Mouse (Mus musculus): Measurements from ENCODE around the gene Elmod3.
"Not testable (repeated sequence)": the region's sequence is repeated elsewhere in the genome, so short reads cannot be mapped to it uniquely, and the experiment has no call there.

Gene Elmod3

DNA sequence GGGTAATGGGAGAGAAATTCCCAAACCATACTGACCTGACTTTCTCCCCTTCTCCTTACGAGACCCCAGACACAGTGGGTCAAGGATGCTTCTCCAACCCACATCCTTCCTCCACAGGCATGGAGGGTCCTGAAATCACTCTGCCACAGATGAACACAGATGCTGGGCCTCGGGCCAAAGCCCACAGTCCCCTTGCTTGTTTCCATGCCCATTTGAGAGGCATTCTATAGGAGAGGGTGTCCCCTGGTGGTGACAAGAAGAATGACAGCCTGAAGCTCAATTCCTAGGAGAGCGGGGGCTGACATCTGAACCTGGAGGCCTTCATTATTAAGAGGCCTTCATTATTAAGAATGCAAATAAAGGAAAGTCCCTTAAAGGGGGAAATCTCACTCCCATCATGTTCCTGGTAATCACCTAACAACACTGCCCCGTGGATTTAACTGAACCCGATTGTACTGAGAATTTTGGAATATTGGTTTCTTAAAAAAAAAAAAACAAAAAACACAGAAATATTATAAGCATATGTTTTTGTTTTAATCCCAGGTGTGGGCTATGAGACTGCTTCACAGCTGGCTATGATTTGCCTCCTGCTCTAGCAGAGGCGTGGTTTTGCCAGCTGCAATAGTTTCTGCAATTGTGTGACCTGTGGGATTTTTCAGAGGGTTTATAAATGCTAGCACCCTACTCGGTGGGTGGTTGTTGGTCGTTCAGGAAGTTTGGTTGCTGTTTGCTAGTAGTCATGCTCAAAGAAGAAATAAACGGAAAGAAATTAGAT, 64.0 kb downstream of the Elmod3 start:
- in situ Hi-C loops (cut with MboI, MseI): no loop called here

DNA sequence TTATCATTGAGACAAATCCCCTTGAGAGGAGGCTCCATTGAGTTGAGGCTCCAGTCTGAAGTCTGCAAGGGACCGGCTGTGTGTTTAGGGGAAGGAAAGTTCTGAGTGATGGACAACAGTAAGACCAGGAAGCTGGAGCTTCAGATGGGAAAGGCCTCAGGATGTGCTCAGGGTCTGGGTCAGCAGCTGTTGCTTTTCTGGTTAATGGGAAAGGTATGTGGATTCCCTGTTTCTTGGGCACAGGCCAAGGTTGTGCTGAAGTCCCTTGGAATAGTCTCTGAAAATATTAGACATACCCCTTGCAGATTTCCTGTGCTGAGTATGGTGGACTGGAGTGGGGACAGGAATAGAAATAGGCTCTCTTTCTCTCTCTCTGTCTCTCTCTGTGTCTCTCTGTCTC, 64.7 kb downstream of the Elmod3 start:
- in situ Hi-C loops (cut with MboI, MseI): not testable (repeated sequence)

DNA sequence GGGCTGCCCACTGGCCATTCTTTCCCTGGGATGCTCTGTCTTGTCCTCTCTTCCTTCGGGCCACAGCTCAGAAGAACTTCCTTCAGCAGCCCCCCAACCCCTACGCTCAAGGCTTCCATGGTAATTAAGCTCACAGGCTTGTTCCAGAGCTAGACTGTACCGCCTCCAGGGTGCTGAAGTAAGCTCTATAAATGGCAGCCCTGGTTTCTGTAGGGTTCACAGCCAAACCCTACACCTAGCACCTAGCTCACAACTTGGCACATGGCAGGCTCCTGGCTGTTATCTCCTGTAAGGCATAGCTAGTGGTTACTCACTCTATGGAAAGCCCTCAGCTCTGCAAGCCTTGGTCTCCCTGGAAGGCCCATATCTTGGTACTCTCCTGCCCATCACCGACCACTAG, 65.6 kb downstream of the Elmod3 start:
- in situ Hi-C loops (cut with MboI, MseI): no loop called here

DNA sequence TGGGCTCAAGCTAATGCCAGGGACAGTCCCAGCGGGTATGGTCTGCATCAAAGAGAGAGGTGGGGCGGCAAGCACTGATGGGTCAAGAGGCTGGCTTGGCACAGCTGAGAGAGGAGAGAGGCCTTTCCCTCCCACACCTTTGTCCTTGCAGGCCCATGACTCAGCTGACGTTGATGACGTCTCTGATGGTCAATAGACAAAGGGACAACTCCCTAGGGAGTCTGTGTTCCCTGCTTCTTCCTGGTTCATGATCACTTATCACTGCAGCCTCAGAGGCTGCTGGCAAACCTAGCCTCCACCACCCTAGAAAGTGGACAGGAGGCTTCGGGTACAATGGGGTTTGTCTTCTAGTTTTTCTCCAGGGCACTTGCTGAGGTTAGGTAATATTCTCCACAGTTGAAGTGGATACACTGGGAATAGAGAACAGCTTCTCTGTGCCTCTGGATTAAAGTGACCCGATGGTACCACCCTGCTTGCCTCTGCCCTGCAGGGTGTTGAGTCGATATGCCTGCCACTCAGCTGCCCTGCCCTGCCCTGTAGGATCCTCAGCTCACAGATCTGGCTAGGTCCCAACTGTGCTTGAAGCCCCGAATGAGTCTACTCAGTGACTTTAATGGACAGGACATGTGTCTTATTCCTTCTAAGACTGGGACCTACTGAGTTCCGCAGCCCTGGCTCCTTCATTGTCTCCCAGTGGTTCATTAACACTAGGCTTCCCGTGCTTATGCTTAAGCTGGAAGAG, 69.6 kb downstream of the Elmod3 start:
- in situ Hi-C loops (cut with MboI, MseI): loop anchor here (10.0 kb wide), 1 partner anchor 104 kb away; no protein-coding TSS in a partner anchor

DNA sequence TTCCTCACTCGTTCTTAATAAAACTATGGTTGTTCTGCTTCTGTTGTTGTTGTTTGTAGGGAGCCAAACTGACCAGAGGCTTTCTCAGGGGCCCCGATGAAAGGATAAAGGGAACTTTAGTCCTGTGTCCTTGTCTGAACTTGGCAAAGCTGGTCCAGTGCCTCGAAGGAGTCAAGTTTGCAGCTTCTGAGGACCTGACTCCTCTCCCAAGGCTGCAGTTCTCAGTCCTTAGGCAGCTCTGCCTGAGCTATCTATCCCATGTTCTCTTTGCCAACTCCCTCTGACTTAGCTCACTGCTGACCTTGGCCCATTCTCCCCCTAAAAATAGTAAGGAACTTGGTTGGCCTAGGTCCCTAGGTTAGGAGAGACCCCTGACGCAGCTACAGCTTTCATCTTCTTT, 71.1 kb downstream of the Elmod3 start:
- in situ Hi-C loops (cut with MboI, MseI): loop anchor here (10.0 kb wide), 1 partner anchor 102 kb away; no protein-coding TSS in a partner anchor

DNA sequence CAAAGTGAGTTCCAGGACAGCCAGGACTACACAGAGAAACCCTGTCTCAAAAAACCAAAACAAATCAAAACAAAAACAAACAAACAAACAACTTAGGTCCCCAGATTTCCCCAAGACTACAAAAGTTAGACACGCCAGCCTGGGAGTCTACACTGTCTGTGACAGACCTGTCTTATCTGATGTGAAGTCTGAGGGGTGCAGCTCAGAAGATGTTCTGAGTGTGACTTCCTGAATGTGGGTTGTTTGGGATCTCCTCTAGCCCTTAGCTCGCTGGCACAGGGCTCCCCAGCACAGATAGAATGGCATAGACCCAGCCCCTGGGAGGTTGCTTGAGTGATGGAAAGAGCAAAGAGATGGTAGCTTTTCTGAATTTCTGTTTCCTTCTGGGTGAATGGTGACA, 74.1 kb downstream of the Elmod3 start:
- in situ Hi-C loops (cut with MboI, MseI): loop anchor here (10.0 kb wide), 1 partner anchor 99 kb away; no protein-coding TSS in a partner anchor

DNA sequence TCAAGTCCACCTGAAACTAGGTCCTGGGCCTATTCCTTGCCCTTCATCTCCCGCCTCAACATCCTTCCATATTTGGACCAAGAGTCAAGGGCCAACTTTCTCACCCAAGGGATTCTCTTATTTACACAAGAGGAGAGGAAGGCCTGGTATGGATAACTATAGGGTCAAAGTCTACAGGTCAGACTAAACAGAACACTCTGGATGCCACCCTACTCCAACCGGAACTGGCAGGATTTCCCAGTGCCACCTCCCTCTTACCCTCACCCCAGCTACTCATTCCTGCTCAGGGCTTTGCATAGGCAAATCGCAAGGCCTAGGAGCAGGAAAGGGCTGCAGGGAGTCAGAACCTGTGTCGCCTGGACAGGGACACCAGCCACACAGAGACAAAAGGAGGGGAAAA, 75.0 kb downstream of the Elmod3 start:
- in situ Hi-C loops (cut with MboI, MseI): loop anchor here (10.0 kb wide), 1 partner anchor 98 kb away; no protein-coding TSS in a partner anchor

DNA sequence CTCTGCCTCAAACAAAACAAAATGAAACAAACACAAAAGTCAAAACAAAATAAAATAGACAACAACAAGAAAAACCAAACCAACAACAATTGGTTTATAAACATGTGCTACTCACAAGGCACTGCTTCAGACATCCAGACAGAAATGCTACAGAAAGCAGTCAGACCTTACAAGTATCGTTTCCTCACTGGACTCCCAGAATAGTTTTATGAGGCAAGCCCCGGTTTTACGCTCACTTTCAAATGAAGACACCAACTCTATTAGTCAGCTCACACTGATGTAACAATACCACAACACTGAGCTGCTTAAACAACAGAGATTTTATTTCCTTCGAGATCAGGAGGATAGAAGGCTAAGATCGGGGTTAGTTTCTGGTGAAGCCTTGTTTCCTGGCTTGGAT, 75.9 kb downstream of the Elmod3 start:
- in situ Hi-C loops (cut with MboI, MseI): loop anchor here (10.0 kb wide), 1 partner anchor 97 kb away; no protein-coding TSS in a partner anchor

DNA sequence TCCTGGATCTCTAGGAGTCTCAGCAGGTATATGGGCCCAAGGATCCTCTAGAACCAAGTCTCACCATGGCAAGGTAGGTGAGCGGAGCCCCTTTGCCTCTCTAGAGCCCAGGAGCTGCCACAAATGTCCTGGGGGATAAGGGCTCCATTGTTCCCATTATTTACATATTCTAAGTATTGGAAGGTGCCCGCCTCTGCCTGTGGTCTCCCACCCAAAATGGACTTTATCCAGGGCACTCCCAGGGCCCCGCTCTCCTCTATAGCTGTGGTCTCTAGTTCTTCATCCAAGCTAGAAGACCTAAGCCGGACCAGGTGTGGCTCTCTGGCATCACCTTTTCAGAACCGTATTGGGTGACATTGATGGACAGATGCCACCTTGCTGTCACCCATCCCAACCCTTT, 76.6 kb downstream of the Elmod3 start, which contains the start of gene Sh2d6:
Sh2d6 (minus strand) TSS at position 101 of the 400 bp plus-strand sequence.
- in situ Hi-C loops (cut with MboI, MseI): loop anchor here (10.0 kb wide), 1 partner anchor 97 kb away; no protein-coding TSS in a partner anchor

DNA sequence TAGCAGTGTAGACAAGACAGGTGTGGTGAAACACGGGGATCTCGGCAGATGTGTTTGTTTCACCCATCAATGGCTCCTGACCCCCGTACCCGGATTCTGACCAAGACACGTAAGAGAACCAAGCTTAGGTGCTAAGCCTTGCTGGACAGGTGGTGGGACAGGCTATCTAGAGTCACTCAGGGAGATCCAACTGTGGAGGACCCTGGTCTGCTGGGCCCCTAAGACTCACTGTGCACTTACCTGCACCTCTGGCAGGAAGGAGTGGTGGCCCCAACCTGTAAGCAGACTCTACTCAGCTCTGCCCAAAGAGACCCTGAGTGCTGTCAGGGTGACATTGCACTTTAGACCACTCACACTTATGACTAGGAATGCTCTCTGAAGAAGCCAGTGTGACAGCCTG, 77.3 kb downstream of the Elmod3 start:
- in situ Hi-C loops (cut with MboI, MseI): loop anchor here (10.0 kb wide), 1 partner anchor 96 kb away; no protein-coding TSS in a partner anchor

DNA sequence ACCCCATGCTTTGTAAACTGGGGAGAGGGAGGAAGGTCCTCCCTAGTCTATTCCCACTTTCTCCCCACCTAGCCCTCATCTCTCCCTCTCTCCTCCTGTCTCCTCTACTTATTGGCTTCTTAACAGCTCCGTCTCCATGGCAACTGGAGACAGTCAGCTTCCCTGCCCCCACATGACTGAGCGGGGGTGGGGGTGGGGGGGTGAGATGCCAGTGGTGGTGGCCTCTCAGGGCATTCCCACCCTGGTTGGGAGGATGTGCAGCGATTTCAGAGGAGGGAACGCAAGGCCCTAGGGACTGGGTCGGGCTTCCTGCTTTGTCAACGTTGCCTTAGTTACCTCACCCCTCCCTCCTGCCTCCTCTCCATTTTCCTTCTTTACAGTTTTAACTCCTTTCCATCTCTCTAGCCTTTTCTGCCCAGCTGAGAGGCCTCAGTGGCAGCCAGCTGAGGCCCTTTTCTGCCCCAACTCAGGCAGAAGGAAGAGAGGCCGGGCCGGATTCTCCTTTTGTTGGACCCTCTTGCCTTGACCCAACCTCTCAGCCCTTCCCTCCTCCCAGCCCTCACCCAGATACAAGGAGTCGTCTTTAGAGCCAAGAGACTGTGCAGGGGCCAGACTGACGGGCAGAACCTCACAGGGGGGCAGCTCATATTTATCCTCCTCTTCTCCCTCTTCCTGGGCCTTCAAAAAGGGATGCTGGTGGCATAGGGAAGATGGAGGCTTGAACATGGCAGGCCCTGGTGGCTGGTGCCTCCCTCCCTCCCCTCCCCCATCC, 78.1 kb downstream of the Elmod3 start:
- in situ Hi-C loops (cut with MboI, MseI): loop anchor here (10.0 kb wide), 1 partner anchor 95 kb away; no protein-coding TSS in a partner anchor

DNA sequence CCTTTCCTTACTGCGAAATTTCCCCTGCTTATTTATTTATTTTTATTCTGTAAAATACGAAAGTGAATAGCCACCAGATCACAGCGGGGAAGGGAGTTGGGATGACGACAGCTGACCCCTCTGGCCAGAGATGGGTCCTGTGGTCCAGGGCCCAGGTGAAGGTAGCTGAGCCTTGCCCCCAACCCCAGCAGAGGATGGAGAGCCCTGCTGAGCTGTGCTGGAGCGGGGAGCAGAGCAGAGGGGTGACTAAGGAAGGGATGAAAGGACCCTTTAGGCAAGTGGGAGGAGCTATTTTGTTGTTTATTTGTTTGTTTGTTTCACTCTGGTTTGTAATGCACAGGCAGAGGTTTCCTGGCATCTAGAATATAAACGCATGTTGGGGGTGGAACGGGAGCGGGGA, 78.9 kb downstream of the Elmod3 start:
- in situ Hi-C loops (cut with MboI, MseI): no loop called here

DNA sequence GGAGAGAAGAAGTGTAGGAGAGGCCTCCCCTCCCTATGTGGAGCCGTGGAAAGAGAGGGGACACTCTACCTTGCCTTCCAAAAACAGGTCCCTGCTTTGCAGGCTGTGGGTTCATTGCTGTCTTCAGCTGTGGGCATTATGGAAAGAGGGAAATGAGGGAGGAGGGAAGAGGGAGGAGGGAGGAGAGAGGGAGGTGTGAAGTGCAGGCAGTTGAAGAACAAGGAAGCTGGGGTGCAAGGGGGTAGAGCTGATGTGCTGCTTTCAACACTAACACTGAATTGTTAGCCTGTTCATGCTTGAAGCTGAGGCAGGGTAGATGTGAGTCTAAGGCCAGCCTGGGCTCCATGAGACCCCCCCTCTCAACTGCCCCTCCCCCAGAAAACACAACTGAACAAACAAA, 79.4 kb downstream of the Elmod3 start:
- in situ Hi-C loops (cut with MboI, MseI): no loop called here
